Mouse (Mus musculus): Measurements from ENCODE around the gene Chrnb2.

GRCm38 (mm10) chr3:89802876-89803275 lies 38.4 kb upstream of the Chrnb2 start:
- TF ChIP-seq EP300 (IDR thresholded peaks at IDR 0.05; ENCODE audit: low read depth) (no peak), CTCF (IDR thresholded peaks at IDR 0.05; ENCODE audit: low read depth) (no peak)

Measured in liver, postnatal 0 days (tissue).